Mouse (Mus musculus) lung, postnatal 0 days (tissue): ENCODE data around the gene Dip2b.

Source experiments
- CTCF ChIP-seq: IDR thresholded peaks from 2 replicates; pipeline ENCODE4 v1.5.1; 2016; ENCODE audit warnings: antibody characterized with exemption, mild to moderate bottlenecking
- EP300 ChIP-seq: IDR thresholded peaks from 2 replicates; pipeline ENCODE4 v1.6.1; 2016; ENCODE audit warnings: antibody characterized with exemption, mild to moderate bottlenecking, control low read depth

DNA sequence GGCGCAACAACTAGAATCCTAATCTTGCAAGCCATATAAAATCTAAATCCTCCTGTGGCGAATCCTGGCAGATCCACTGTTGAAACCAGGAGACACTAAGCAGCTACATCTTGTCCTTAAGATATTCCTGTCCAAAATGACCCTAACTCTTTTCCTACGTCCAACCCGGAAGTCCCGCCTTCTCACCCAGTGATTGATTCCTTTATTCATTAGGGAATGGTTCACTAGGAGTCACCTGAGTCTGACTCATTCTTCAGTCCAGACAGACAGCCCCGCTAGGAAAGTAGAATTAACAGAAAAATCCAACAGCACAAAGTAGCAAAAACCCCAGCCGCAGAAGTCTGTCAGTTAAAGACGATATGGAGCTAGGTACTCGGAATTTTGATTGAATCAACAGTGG lies 208.8 kb downstream of the Dip2b start:
- no peak for TF ChIP-seq CTCF
- no peak for TF ChIP-seq EP300
